Mouse (Mus musculus): ENCODE measurements around the gene Zfhx3.

GRCm38 (mm10) chr8:107998874-107999273 is 56.4 kb downstream of the Zfhx3 start:
- no peak for TF ChIP-seq POLR2A (IDR thresholded peaks at IDR 0.05; ENCODE audit: borderline replicate concordance, low read depth, low read length)
- no peak for TF ChIP-seq CTCF (IDR thresholded peaks at IDR 0.05; ENCODE audit: low read depth, low read length)
